Mouse (Mus musculus): ENCODE measurements at regions not wholly inside any gene's neighbourhood (a gene's known extent, or its start where the extent isn't known, plus 50 kb on each side); places are given as distances from the start of the nearest gene placed in this dataset.

GRCm38 (mm10) chr10:72923611-72924010 is 175.5 kb upstream of the Pcdh15 start:
- Histone ChIP-seq H3K4me3 (replicated peaks; ENCODE audit: low read depth, low read length) (no peak overlapping the region), H3K27me3 (ENCODE audit: insufficient read depth, low read length) (no peaks in the 10 kb centered on the region), H3K4me2 (ENCODE audit: low read length) (no peak overlapping the region), H3K9ac (ENCODE audit: low read depth, low read length) (no peak overlapping the region), H3K4me1 (replicated peaks; ENCODE audit: insufficient read depth, low read length) (no peaks in the 10 kb centered on the region), H3K9me3 (replicated peaks; ENCODE audit: low read length) (no peaks in the 10 kb centered on the region), H3K36me3 (ENCODE audit: insufficient read depth, low read length) (no peaks in the 10 kb centered on the region), H3K27ac (no peak overlapping the region)
- no peak for DNase-seq (ENCODE audit: low spot score)
- WGBS: 91% methylated on average over 2 of the region's 2 CpGs
- no peak for TF ChIP-seq CTCF (IDR thresholded peaks at IDR 0.05; ENCODE audit: low read depth)
- no peak for ATAC-seq (replicated peaks; ENCODE audit: low FRiP score, low read depth)

DNA sequence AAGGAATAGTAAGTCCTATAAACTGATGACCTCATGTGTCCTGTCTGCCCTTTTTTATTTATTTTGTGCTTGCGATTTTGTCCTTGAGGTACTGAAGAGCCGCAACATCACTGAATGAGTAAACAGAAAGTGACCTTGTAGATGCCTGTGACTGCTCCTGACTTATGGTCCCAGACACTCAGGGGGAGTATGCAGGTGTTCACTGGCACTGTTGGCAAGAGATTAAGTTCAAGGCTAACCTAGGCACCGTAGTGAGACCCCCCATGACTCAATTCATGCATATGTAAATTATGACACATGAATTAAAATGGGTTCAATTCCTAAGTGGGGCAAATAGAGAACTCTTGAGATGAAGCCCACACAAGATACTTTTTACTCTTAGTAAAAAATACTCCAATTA is 142.2 kb upstream of the Pcdh15 start:
- Histone ChIP-seq H3K36me3 (ENCODE audit: insufficient read depth, low read length) (no peaks in the 10 kb centered on the region), H3K4me1 (replicated peaks; ENCODE audit: insufficient read depth, low read length) (no peaks in the 10 kb centered on the region), H3K27me3 (ENCODE audit: insufficient read depth, low read length) (no peaks in the 10 kb centered on the region), H3K9ac (ENCODE audit: low read depth, low read length) (no peak overlapping the region), H3K4me3 (replicated peaks; ENCODE audit: low read depth, low read length) (no peak overlapping the region), H3K27ac (no peak overlapping the region), H3K9me3 (replicated peaks; ENCODE audit: low read length) (no peaks in the 10 kb centered on the region), H3K4me2 (ENCODE audit: low read length) (no peak overlapping the region)
- WGBS: 61% methylated on average over 3 of the region's 3 CpGs
- ATAC-seq (replicated peaks; ENCODE audit: low FRiP score, low read depth) (no peak), DNase-seq (ENCODE audit: low spot score) (no peak)
- TF ChIP-seq CTCF (IDR thresholded peaks at IDR 0.05; ENCODE audit: low read depth): no peak

GRCm38 (mm10) chr10:72960051-72960450 is 139.1 kb upstream of the Pcdh15 start:
- no peak overlapping the region for H3K4me3 ChIP-seq (replicated peaks; ENCODE audit: low read depth, low read length)
- no peak for TF ChIP-seq CTCF (IDR thresholded peaks at IDR 0.05; ENCODE audit: low read depth)
- DNase-seq (ENCODE audit: low spot score) (no peak), ATAC-seq (replicated peaks; ENCODE audit: low FRiP score, low read depth) (no peak)
- H3K9ac ChIP-seq (ENCODE audit: low read depth, low read length): no peak overlapping the region
- no peaks in the 10 kb centered on the region for H3K36me3 ChIP-seq (ENCODE audit: insufficient read depth, low read length)
- no peak overlapping the region for H3K27ac ChIP-seq
- H3K27me3 ChIP-seq (ENCODE audit: insufficient read depth, low read length): no peaks in the 10 kb centered on the region
- no peaks in the 10 kb centered on the region for H3K9me3 ChIP-seq (replicated peaks; ENCODE audit: low read length)
- no peak overlapping the region for H3K4me2 ChIP-seq (ENCODE audit: low read length)
- WGBS: 48% methylated on average over 3 of the region's 3 CpGs
- H3K4me1 ChIP-seq (replicated peaks; ENCODE audit: insufficient read depth, low read length): no peaks in the 10 kb centered on the region

GRCm38 (mm10) chr10:72981359-72981758 is 117.8 kb upstream of the Pcdh15 start:
- H3K9me3 ChIP-seq (replicated peaks; ENCODE audit: low read length): no peaks in the 10 kb centered on the region
- no peaks in the 10 kb centered on the region for H3K27me3 ChIP-seq (ENCODE audit: insufficient read depth, low read length)
- 16% methylated on average over 1 of the region's 1 CpGs for WGBS
- H3K4me3 ChIP-seq (replicated peaks; ENCODE audit: low read depth, low read length): no peak overlapping the region
- H3K27ac ChIP-seq: no peak overlapping the region
- H3K36me3 ChIP-seq (ENCODE audit: insufficient read depth, low read length): no peaks in the 10 kb centered on the region
- ATAC-seq (replicated peaks; ENCODE audit: low FRiP score, low read depth) (no peak), DNase-seq (ENCODE audit: low spot score) (no peak)
- TF ChIP-seq CTCF (IDR thresholded peaks at IDR 0.05; ENCODE audit: low read depth): no peak
- no peak overlapping the region for H3K4me2 ChIP-seq (ENCODE audit: low read length)
- H3K9ac ChIP-seq (ENCODE audit: low read depth, low read length): no peak overlapping the region
- no peaks in the 10 kb centered on the region for H3K4me1 ChIP-seq (replicated peaks; ENCODE audit: insufficient read depth, low read length)

- no peak for TF ChIP-seq CTCF (IDR thresholded peaks at IDR 0.05; ENCODE audit: low read depth)
- Histone ChIP-seq H3K4me2 (ENCODE audit: low read length) (no peak overlapping the region), H3K4me3 (replicated peaks; ENCODE audit: low read depth, low read length) (no peak overlapping the region), H3K27ac (no peak overlapping the region), H3K9ac (ENCODE audit: low read depth, low read length) (no peak overlapping the region), H3K4me1 (replicated peaks; ENCODE audit: insufficient read depth, low read length) (no peaks in the 10 kb centered on the region), H3K36me3 (ENCODE audit: insufficient read depth, low read length) (no peaks in the 10 kb centered on the region), H3K27me3 (ENCODE audit: insufficient read depth, low read length) (no peaks in the 10 kb centered on the region), H3K9me3 (replicated peaks; ENCODE audit: low read length) (no peaks in the 10 kb centered on the region)
- DNase-seq (ENCODE audit: low spot score): no peak
- no peak for ATAC-seq (replicated peaks; ENCODE audit: low FRiP score, low read depth)
Observed at GRCm38 (mm10) chr10:72988355-72988754, 110.8 kb upstream of the Pcdh15 start.

DNA sequence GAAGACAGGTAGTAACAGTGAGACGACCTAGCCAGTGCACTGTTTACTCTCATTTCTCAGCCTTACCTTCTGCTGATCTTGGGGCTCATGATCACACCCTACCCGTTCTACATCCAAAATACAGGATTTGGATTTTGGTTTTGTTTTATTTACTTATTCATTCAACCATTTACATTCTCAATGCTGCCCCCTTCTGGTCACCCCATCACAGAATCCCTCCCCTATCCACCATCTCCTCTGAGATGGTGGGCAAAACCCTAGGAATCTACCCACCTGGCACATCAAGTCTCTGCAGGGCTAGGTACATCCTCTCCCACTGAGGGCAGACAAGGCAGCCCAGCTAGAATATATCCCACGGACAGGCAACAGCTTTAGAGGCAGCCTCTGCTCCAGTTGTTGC is 88.2 kb upstream of the Pcdh15 start:
- WGBS: 70% methylated on average over 3 of the region's 3 CpGs
- H3K36me3 ChIP-seq (ENCODE audit: insufficient read depth, low read length): no peaks in the 10 kb centered on the region
- H3K4me2 ChIP-seq (ENCODE audit: low read length): no peak overlapping the region
- ATAC-seq (replicated peaks; ENCODE audit: low FRiP score, low read depth) (no peak), DNase-seq (ENCODE audit: low spot score) (no peak)
- H3K4me1 ChIP-seq (replicated peaks; ENCODE audit: insufficient read depth, low read length): no peaks in the 10 kb centered on the region
- H3K9me3 ChIP-seq (replicated peaks; ENCODE audit: low read length): no peaks in the 10 kb centered on the region
- H3K27me3 ChIP-seq (ENCODE audit: insufficient read depth, low read length): no peaks in the 10 kb centered on the region
- no peak overlapping the region for H3K4me3 ChIP-seq (replicated peaks; ENCODE audit: low read depth, low read length)
- H3K27ac ChIP-seq: no peak overlapping the region
- TF ChIP-seq CTCF (IDR thresholded peaks at IDR 0.05; ENCODE audit: low read depth): 0 out of 2 replicates have a peak, but pooled peaks have one; percentile 29
- no peak overlapping the region for H3K9ac ChIP-seq (ENCODE audit: low read depth, low read length)

DNA sequence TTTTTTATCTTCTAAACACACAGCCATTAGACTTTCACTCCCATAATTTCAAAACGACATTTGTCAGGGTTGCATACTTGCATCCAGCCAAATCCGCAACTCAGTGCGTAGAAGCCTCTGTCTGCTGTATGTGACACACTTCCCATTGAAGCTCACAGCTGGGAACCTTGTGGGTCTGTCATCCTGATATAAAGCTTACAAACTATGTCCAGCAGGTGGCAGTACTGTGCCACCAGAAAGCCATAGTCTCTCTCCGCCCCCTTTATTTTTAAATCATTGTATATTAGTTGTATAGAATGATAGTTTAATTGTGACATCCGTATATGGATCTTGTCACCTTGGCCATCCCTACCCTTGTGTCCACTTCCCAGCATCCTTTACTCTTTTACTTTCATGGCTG is 87.3 kb upstream of the Pcdh15 start:
- Histone ChIP-seq H3K27ac (no peak overlapping the region), H3K27me3 (ENCODE audit: insufficient read depth, low read length) (no peaks in the 10 kb centered on the region), H3K4me1 (replicated peaks; ENCODE audit: insufficient read depth, low read length) (no peaks in the 10 kb centered on the region), H3K9ac (ENCODE audit: low read depth, low read length) (no peak overlapping the region), H3K36me3 (ENCODE audit: insufficient read depth, low read length) (no peaks in the 10 kb centered on the region), H3K9me3 (replicated peaks; ENCODE audit: low read length) (no peaks in the 10 kb centered on the region), H3K4me3 (replicated peaks; ENCODE audit: low read depth, low read length) (no peak overlapping the region), H3K4me2 (ENCODE audit: low read length) (no peak overlapping the region)
- DNase-seq (ENCODE audit: low spot score) (peak; percentile 36), ATAC-seq (replicated peaks; ENCODE audit: low FRiP score, low read depth) (no peak)
- TF ChIP-seq CTCF (IDR thresholded peaks at IDR 0.05; ENCODE audit: low read depth): peak; percentile 49; the same call in 1 of the 2 replicates
- whole genome bisulfite sequencing: 72% methylated on average over 5 of the region's 5 CpGs

Data from kidney, postnatal 0 days (tissue).